Mouse (Mus musculus): ENCODE measurements around the gene Ptgis.
"Not testable (repeated sequence)": the region's sequence is repeated elsewhere in the genome, so short reads cannot be mapped to it uniquely, and the experiment has no call there.

The Ptgis gene

DNA sequence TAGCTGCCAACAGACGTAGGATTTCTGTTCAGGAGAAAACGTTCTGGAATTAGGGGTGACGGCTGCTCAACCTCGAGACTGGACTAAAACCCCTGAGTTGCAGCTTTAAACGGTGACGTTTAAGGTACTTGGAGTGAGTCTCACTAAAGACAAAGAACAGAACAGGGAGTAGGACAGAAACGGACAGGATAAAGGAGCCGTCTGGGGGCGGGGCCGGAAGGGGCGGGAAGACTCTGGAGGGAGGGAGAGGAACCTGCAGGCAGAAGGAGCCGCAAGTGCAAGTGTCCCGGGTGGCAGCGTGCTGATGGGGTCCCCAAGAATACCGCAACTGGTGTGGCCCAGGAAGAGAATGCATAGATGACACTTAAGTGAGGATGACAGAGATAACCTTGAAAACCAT is 9.8 kb downstream of the Ptgis start:
- no peak for DNase-seq

DNA sequence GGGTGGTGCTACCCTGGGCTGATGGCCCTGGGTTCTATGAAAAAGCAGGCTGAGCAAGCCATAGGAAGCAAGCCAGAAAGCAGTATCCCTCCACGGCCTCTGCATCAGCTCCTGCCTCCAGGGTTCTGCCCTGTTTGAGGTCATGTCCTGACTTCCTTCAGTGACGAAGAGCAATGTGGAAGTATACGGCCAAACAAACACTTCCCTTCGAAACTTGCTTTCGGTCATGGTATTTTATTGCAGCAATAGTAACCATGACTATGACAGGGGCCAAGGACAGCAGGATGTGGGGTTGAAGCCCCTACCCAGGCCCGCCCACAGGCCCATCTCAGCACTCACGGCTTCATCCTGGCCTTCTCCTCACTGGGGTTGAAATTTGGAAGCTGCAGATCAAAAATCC is 15.5 kb downstream of the Ptgis start:
- no peak for DNase-seq

DNA sequence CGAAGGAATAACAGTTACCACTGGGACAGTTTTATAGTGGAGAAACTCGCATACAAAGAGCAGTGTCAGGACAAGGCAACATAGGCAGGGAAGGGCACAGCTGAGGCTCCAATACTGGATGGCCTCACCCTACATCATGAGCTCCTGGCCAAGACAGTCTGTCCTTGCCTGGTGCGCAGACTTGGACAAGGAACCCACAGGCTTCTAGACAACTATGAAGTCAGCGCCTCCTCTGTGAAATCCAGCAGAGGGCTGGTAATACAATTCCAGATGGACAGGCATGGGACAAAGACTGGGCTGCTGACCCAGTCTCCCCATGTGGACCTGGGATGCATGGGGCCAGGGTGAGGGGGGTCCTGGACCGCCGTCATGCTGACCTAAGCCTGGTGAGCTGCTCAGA is 16.2 kb downstream of the Ptgis start:
- no peak for DNase-seq

DNA sequence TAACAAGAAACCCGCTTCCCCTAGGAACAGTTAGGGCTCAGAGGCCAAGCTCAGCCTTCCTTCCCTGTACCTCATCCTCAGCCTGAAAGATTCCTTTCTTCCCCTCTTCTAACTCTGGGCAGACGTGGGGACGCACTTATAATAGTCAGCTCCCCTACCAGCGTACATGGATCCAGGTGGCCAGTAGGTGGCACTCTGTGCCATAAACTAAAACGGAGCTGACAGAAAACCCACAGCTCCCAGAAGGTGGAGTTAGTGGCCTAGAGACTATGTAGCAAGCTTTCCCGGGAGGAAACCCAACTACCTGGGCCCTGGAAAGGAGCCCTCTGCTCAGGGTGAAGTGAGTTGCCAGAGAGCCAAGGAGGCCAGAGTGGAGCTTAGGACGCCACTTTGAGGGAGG is 18.3 kb downstream of the Ptgis start:
- DNase-seq = peak; percentile 94

DNA sequence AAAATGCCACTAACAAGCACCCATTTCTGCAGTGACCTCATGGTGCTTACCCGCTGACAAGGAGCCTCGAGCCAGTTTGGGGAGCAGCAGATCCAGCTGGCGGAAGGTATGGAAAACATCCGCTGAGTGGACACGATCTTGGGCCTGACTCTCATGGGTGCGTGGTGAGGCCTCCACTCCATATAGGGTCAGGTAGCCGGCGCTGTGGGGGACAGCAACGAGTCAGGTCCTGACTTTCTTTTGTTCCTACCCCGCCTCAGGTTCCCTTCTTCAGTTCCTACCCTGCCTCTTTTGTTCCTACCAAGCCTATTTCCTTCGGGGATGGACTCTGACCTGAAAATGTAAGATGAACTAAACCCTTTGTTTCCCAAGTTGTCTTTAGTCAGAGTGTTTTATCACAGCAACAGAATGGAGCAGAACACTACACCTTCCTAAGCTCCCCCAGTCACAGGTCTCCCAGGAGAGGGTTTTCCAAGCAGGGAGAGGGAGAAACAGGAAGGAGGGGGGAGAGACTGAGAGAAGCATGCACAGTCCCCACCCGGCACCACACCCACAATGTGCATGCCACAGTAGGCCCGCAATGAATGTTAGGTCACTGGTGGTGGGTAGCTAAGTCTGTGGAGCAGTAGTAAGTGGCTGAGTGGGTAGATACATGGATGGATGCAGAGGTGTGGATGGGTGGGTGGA is 19.1 kb downstream of the Ptgis start:
- DNase-seq = no peak

DNA sequence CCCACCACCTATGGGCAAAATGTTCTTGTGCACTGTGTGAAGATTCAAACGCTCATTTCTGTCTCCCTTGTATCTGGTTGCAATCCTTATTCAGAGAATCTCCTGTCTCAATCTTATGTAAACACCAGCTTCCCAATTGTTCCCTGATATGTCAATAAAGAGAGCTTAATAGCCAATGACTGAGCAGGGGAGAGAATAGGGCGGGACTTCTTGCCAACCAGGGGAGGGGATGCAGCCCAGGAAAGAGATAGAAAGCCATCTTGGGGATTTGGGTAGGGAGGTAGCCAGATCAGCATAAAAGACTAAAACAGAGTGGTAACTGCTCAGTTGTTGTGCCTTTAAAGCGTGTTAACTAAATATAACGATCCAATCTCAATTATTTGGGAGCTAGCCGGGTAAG is 19.7 kb downstream of the Ptgis start:
- DNase-seq = no peak

DNA sequence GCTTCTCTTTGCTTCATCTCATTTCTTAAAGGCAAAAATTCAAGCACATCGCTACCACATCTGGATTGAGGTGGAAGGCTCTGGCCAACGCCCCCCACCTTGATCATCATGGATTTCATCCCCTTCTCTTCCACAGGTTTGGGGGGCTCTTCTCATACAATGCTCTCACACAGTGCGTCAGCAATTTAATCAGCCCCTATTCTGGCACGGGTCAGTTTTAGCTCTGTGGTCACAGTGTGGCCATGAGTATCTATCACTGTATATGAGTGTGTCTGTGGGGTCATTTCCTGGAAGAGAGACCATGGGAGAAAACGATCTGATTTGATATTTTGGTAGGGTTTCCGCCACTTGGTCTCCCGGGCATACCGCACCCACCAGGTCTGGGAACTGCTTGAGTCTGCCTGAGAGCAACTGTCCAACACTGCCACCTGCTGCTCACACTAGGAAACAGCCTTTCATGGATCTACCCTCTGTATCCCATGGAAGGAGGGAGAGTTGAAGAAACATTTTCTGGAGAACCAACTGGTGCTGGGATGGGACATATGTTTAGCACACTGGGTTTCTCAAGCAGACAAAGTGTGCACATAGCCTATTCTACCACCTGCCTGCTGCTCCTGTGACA is 21.1 kb downstream of the Ptgis start:
- DNase-seq = peak; percentile 96

DNA sequence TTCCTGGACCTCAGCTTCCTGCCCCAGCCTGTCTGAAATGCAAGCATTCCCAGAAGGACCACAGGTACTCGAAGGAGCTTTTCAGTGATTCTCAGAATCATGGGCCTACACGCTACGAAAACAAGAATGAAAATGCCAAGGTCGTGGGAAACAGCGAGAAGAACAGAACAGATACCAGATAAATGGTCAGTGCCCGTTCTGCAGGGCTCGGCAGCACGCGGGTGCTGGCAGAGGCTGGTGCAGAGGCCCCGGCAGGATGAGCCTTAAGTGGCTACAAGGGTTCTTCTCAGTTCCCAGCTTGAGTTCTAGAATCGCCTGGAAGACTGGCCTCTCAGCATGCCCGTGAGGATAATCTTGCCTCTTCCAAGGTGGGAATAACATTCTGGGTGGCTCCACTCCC is 26.7 kb downstream of the Ptgis start:
- DNase-seq = no peak

DNA sequence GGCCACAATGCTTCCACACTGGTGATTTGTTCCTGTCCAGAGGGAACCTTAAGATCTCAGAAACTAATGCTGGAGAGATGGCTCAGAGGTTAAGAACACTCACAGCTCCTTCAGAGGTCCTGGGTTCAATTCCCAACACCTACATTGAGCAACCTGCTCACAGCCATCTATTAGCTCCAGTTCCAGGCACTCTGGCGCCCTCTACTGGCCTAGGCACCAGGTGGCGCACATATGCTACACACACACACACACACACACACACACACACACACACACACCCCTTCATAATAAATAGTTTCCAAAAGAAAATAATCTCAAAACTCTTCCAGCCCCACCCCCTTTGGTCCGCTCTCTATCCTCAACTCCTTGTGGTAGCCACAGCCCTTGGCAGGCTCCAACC is 27.3 kb downstream of the Ptgis start:
- no peak for DNase-seq

DNA sequence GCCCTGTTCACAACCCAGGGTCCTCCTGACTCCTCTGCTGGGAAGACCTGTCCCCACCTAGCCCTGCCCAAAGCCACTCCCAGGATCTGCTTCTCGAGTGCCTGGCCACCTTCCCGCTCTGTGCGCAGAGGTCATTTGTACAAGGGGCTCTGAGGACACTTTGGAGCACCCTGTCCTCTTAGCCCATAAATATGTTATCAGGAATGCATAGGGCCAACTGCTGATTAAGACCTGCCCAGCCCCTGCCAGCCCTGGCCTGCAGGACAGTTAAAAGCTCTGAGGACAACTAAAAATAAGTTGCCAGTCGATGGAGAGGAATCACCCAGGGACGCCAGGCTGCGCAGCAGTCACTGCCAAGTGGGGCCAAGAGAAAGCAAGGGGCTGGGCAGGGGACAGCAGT is 27.9 kb downstream of the Ptgis start:
- DNase-seq = peak; percentile 98

DNA sequence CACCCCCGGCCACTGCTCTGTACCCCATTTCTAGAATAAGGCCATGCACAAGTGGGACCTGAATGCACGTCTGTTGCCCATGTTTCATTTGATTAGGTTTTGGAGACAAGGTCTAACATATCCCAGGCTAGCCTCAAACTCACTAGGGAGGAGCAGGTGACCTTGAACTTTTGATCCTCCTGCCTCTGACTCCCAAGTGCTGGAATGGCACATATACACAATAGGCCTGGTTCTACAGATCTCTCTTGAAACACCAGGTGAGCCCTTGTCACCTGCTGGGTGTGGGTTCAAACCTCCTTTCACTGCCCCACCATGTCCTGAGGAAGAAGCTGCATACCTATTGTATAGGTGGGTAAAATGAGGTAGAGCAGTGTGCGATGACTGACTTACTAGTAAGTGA is 28.3 kb downstream of the Ptgis start:
- DNase-seq = no peak

DNA sequence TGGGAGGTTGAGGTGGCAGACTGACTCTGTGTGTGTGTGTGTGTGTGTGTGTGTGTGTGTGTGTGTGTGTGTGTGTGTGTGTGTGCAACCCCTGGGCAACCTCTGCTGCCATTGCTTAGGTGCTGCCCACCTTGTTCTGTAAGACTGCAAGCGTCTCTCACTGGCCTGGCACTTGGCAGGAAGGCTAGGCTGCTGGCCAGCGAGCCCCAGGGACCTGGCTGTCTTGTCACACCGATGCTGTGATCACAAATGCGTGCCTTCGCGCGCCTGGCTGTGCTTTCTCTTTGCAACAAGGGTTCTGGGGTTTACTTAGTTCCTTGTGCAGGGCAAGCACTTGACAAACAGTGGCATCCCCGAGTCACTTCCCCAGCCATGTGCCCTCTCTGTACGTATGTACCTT is 30.5 kb downstream of the Ptgis start:
- no peak for DNase-seq

DNA sequence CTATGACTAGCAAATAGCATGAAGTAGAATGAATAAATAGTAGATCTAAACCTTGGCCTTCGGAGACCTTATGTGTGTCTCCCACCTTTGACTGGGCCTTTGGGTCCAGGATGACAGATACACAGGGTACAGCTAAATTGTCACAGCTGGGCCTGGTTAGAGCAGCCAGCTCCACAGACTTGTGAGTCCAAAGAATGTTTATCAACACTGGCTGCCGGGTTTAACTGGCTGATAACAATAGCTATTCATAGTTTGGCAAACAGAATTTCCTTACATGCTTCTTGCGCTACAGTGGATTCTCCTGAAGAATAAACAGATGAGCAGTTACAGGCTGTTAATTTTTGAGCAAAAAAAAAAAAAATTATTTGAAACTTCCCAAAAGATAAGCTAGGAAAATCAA is 31.4 kb downstream of the Ptgis start:
- DNase-seq = no peak

DNA sequence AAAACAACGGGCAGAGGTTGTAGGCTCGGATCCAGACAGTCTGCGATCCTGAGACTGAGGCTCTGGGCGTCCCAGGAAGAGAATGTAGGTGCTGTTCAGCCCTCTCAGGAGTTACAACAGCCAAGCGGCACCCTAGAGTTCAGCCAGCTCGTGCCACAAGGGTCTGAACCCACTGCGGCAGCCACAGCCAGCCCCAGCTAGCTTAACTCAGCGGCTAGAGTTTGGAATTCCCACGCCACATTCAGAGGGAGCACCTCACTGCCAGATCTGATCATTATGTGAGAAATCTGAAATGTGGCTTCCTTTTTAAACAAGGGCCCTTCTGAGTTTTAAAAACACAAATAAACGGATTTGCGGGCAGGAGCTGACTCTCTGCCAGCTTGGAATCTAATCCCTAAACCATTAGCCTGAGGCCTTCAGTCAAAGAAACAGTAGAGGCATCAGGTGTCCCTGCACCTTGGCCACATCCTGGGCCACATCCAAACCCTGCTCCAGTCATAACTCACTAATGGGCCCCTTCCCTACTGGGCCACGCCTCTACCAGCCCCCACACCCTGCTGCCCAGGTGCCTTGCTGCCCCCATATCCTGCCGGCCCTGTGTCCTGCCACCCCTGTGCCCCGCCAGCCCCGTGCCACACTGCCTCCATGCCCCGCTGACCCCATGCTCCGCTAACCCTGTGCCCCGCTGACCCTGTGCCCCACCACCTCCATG is 34.3 kb downstream of the Ptgis start:
- no peak for DNase-seq

DNA sequence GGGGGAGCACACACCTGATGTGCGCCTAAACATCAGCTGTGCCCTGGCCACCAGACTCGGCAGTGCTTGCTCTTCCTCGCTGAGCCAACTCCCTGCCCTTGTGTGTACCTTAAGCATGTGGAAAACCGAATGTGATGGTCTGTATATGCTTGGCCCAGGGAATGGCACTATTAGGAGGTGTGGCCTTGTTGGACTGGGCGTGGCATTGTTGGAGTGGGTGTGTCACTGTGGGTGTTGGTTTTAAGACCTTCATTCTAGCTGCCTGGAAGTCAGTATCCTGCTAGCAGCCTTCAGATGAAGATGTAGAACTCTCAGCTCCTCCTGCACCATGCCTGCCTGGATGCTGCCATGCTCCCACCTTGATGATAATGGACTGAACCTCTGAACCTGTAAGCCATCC is 35.7 kb downstream of the Ptgis start:
- DNase-seq = not testable (repeated sequence)

DNA sequence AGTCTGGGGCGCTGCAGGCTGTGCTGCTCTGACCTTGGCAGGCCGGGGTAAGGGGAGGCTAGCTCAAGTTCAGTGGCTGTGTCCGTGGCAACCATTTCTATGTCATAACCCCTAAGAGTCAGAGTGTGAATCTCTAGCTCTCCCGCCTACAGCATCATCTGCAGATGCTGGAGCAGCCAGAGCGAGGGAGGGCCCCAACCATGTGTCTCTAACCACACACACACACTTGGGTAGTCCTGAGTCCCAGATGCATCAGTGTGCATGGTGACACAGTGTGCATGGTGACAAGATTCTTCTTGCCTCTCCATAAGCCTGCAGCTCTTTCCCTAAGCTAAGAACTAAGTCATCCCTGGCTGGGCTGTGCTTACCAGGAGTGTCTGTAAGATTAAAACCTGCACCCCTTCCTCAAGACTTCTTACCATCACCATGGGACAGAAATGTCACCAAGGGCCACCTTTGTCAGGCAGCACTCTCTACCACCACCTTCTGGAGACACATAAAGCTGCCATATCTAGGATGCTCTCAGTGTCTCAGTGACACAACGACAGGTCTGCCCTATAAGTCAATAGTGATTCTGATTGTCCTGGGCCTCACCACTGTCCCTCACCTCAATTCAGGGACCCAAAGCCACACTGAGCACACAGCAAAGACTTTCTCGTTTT is 36.8 kb downstream of the Ptgis start:
- no peak for DNase-seq

DNA sequence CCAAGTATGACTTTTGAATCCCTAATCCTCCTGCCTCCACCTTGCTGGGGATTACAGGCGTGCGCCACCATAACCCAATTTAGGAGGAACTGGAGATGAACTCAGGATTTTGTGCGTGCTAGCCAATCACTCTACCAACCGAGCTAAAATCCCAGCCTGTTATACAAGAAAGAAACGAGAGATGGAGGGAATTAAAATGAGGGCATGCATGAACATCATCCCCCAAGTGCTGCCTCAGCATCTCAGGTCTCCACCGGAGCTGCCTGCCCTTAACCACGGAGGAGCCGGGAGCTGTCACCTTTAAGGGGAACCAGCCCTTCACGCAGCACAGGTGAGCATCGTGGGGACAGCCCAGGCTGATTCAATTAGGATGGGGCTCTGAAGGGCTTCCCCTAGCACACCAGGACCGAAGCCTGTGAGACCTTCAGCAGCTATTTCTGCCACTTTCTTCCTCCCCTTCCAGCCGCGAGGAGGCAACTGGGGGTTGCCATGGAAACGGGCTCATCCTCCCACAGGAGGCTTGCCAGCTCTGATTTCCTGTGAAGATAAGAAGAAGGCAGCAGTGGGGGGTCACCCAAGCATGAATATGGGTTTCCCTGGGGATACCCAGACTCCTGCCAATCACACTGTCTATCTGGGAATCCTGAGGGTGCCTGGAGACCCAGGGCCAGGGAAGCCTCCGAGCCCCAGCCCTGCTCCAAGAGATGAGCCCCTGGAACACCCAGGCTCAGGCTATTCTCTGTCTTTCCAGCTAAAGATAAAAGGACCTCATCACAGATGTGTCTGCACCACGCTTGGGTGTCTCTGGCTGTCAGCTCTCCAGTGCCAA is 38.7 kb downstream of the Ptgis start:
- no peak for DNase-seq

DNA sequence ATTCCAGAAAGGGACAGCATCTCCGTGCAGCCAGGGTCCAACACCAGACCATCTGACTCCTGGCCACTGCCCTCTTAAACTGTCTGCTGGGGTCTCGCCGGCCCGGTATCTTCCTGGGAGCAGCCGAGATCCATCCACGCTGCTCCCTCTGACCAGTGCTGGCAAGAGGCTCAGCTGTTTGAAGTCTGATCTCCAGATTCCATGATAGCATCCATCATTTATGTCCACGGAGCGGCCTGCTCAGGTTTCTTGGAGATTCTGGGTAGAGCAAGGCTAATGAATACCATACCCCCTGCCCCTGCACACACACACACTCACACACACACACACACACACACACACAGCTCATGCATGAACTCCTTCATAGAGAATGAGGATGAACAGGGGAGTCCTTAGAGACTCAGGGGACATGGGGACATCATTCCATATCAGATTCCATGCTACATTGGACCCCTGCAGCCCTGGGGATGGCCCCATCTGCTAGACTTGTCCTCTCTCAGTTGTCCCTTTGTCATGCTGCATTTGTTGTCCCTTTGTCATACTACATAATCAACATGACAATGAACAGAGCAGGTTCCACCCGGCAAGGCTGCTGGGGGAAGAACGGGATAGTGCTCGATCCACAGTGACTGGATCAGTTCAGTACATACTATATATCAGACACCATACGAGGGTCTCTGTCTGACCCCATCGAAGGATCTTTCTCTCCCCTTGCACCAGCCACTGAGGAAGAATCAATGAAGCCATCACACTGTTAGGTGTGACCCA is 41.6 kb downstream of the Ptgis start:
- no peak for DNase-seq

DNA sequence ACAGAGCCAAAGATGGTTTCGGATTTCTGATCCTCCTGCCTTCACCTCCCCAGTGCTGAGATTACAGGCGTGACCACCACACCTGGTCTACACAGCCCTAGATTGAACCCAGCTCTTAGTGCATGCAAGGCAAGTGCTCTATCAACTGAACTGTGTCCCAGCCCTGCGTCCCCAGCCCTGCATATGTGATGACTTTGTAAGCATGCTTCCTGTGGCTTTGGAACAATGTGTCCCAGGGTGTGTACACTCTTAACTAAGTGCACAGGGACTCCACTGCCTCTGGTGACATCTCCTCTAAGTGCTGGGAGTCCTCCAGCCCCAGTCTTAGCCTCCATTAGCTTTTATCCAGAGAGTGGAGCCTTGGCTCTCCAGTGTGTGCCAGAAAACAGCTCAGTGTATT is 47.0 kb downstream of the Ptgis start:
- peak; percentile 96 for DNase-seq

DNA sequence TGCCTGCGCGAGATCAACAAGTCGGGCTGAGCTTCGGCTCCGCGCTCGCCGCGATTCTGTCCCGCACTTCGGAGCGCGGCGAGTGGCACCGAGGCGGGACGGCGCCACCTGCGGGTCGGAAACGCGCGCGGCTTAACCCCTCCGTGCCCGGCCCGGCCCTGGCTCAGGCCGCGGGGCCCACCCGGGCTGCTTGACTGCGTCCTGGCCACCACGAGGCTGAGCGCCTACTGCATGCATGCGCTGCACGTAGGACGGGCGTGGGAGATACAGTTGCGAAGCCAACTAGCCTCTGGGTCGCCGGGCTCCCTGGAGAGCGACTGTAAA is 50.4 kb downstream of the Ptgis start, which contains the start of gene Kcnb1:
TSS of gene Kcnb1 (minus strand) at position 80 of the 324 bp plus-strand sequence.
- DNase-seq = peak; percentile 96

DNA sequence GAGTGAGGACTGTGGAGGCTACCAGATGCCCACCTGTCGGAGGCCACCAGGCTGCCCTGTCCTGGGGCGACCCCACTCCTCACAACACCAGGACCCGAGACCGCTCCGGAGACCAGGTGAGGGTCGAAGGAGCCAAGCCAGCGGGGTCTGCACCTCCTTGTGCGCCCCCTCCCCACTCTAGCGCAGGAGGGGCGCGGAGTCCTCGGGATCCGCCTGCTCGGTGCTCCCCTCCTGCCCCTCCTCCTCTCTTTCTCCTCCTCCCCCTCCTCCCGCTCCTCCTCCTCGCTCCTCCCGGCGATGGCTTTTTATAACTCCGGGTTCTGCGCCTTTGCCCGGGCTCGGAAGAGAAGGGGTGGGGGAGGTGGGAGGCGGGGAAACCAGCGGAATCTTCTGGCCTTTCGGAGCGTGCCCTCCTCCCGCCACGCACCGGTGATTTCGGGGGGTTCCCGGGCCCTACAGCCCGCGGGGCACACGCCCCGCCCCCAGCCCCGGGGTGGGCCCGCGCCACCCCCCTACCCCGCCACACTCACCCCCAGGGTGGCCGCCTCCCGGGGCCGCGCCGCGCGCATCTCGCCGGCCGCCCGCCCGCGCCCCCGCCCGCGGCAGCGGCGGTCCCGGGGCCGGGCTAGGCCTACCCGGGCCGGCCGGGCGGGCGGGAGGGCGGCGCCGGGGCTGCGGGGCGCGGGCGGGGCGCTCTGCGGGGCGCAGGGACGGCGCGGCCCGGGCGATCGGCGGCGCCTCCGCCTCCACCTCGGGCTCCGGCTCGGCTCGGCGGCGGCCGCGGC is 50.9 kb downstream of the Ptgis start:
- DNase-seq = peak; percentile 96
